Mouse (Mus musculus): ENCODE measurements around the gene Tprgl.

Tprgl gene

GRCm38 (mm10) chr4:154109850-154110243, 50.6 kb downstream of the Tprgl start:
- no peak for DNase-seq

- DNase-seq, result peak; percentile 73
Observed at GRCm38 (mm10) chr4:154109216-154109849, 51.1 kb downstream of the Tprgl start.
